In genomic region chr10:40482285-40482684, GRCm38 (mm10) we compare ENCODE assay signal across 13 mouse cellular contexts.
"Had no signal": no experiment of that assay in that cellular context is flagged by ENCODE, and none has a peak within 500 bp of the region (broad histone marks: within the 10 kb centered on the region; RNA-seq: fewer than 3 reads in every experiment).

No protein-coding gene starts in this region.

- H3K4me2 ChIP-seq: liver, embryonic 13.5 days; midbrain, embryonic 12.5 days had no signal

- H3K27me3 ChIP-seq: liver, embryonic 13.5 days; midbrain, embryonic 12.5 days had no signal

- H3K4me3 ChIP-seq: left cerebral cortex, adult 2 months; liver, embryonic 13.5 days; midbrain, embryonic 12.5 days had no signal

- H3K4me1 ChIP-seq: midbrain, embryonic 12.5 days had no signal

- H3K9ac ChIP-seq: liver, embryonic 13.5 days; midbrain, embryonic 12.5 days had no signal

- H3K27ac ChIP-seq: left cerebral cortex, adult 2 months; liver, embryonic 13.5 days; midbrain, embryonic 12.5 days had no signal

- DNase-seq: kidney, adult 18-20 months; kidney, adult 9 months; kidney, postnatal 14 days; kidney, postnatal 4 days; layer of hippocampus, adult 9-11 months; layer of hippocampus, postnatal 36 days; liver, embryonic 13.5 days; lung, adult 2 months; lung, postnatal 14 days; lung, postnatal 4 days; thymus, postnatal 36 days had no signal

- H3K36me3 ChIP-seq: liver, embryonic 13.5 days had no signal

- H3K9me3 ChIP-seq: liver, embryonic 13.5 days; midbrain, embryonic 12.5 days had no signal
